Mouse (Mus musculus) urinary bladder, postnatal 4 days (tissue): Measurements from ENCODE around the gene Hoxa10.
A peak's percentile ranks its signal among the peaks of the same experiment; 100 is the strongest.

Experiments
- DNase-seq, 2 experiments: peaks; one replicate each; pipeline ENCODE4 v3.0.0; 2021 to 2022; ENCODE audit warnings: low spot score in 2 of 2

The Hoxa10 gene

GRCm38 (mm10) chr6:52240389-52241000 is at the start of gene Hoxa10:
Hoxa10 (minus strand) TSS chr6:52240854.
- peak; percentile 86 to 95 for DNase-seq

- DNase-seq: no peak
Measured at GRCm38 (mm10) chr6:52290186-52290585, 49.5 kb upstream of the Hoxa10 start.

- DNase-seq: no peak
Measured at GRCm38 (mm10) chr6:52283896-52284295, 43.2 kb upstream of the Hoxa10 start.

GRCm38 (mm10) chr6:52281084-52281483 is 40.4 kb upstream of the Hoxa10 start:
- no peak for DNase-seq

GRCm38 (mm10) chr6:52276920-52277319 is 36.3 kb upstream of the Hoxa10 start:
- no peak for DNase-seq

- DNase-seq: no peak
Measured at GRCm38 (mm10) chr6:52276382-52276781, 35.7 kb upstream of the Hoxa10 start.

GRCm38 (mm10) chr6:52275563-52276280 is 35.1 kb upstream of the Hoxa10 start:
- no peak for DNase-seq

- no peak for DNase-seq
Measured at GRCm38 (mm10) chr6:52274576-52274975, 33.9 kb upstream of the Hoxa10 start.

- DNase-seq: no peak
Measured at GRCm38 (mm10) chr6:52273656-52274280, 33.1 kb upstream of the Hoxa10 start.

- no peak for DNase-seq
Measured at GRCm38 (mm10) chr6:52272766-52273655, 32.4 kb upstream of the Hoxa10 start.

- DNase-seq: peak; percentile 29 to 72
Measured at GRCm38 (mm10) chr6:52270494-52271480, 30.1 kb upstream of the Hoxa10 start.

- DNase-seq: no peak
Measured at GRCm38 (mm10) chr6:52268756-52269155, 28.1 kb upstream of the Hoxa10 start.

- no peak for DNase-seq
Measured at GRCm38 (mm10) chr6:52268341-52268740, 27.7 kb upstream of the Hoxa10 start.

- no peak for DNase-seq
Measured at GRCm38 (mm10) chr6:52267691-52268090, 27.0 kb upstream of the Hoxa10 start.

- no peak for DNase-seq
Measured at GRCm38 (mm10) chr6:52267221-52267620, 26.6 kb upstream of the Hoxa10 start.

GRCm38 (mm10) chr6:52266666-52266985 is 26.0 kb upstream of the Hoxa10 start:
- no peak for DNase-seq

- DNase-seq: no peak
Measured at GRCm38 (mm10) chr6:52265913-52266665, 25.4 kb upstream of the Hoxa10 start.

- no peak for DNase-seq
Measured at GRCm38 (mm10) chr6:52265306-52265912, 24.8 kb upstream of the Hoxa10 start.

- DNase-seq: no peak
Measured at GRCm38 (mm10) chr6:52264106-52264790, 23.6 kb upstream of the Hoxa10 start.
